Mouse (Mus musculus) gastrocnemius, postnatal 14 days (tissue): ENCODE measurements around the gene Plxnb3. TPM values are rescaled to one million over a fixed set of nuclear protein-coding genes. Genes with fewer than 3 reads are reported as not detected.

Experiments used
- DNase-seq: peaks from one replicate; pipeline ENCODE4 v3.0.0; 2021; ENCODE audit warnings: mixed read lengths
- intact Hi-C: fragments of 180-260 bp; cut with DNase I; formaldehyde crosslinking; loops from one replicate; pipeline ENCODE4 v1.15.1; 2025; ENCODE audit warnings: low total_unique reads
- total RNA-seq, 2 experiments: library from RNA; stranded (reverse); gene quantifications; 2 replicates each; pipeline ENCODE4 v1.2.3; 2021

Plxnb3 gene
- total RNA-seq, 2 experiments from 2014 or later, result 1.2 to 1.8 TPM

DNA sequence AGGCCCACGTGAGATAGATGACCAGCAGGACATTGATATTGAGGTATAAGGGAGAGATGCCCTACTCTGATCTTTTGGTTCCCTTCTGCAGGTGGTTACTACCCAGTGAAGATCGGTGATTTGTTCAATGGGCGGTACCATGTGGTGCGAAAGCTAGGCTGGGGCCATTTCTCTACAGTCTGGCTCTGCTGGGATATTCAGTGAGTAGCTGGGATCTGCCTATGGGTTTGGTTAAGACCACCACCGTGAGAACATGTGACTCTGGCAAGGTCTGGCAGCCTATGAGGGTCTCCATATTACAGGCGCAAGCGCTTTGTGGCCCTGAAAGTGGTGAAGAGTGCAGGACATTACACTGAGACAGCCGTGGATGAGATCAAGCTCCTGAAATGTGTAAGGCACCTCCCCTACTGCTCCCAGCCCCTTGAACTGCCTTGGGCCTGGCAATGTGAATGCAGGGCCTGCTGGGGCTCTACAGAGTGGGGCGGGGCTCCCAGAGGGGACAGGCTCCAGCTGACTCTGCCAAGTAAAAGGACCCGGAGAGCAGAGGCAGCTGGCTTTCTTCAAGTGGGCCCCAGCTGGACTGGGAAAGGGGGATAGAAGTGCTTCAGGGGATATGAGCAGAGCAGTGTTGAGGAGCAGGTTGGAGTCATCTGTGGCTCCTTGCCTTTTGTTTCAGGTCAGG, 18.1 kb downstream of the Plxnb3 start:
- peak; percentile 39 for DNase-seq
- intact Hi-C loops, result no loop called here

- intact Hi-C loops, result no loop called here
- DNase-seq, result no peak
Measured at GRCm38 (mm10) chrX:73782227-73782626, 25.3 kb downstream of the Plxnb3 start.

DNA sequence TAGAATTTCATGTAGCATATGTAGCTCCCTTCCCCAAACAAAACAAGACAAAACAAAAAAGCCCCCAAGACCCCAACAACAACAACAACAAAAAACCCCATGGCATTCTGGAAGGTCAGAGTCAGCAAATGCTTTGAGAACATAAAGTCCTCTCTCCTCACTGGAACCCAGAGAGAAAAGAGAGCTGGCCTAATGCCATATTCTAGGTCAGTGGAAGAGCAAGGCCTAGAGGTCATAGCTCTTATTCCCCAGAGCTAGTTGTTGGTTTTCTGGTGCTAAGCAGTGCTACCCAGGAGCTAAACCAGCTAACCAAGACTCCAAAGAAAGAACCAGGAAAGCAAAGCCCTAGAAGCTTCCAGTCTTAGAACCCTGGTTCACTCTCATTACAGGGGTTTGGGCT, 28.8 kb downstream of the Plxnb3 start:
- DNase-seq, result no peak
- intact Hi-C loops, result no loop called here

DNA sequence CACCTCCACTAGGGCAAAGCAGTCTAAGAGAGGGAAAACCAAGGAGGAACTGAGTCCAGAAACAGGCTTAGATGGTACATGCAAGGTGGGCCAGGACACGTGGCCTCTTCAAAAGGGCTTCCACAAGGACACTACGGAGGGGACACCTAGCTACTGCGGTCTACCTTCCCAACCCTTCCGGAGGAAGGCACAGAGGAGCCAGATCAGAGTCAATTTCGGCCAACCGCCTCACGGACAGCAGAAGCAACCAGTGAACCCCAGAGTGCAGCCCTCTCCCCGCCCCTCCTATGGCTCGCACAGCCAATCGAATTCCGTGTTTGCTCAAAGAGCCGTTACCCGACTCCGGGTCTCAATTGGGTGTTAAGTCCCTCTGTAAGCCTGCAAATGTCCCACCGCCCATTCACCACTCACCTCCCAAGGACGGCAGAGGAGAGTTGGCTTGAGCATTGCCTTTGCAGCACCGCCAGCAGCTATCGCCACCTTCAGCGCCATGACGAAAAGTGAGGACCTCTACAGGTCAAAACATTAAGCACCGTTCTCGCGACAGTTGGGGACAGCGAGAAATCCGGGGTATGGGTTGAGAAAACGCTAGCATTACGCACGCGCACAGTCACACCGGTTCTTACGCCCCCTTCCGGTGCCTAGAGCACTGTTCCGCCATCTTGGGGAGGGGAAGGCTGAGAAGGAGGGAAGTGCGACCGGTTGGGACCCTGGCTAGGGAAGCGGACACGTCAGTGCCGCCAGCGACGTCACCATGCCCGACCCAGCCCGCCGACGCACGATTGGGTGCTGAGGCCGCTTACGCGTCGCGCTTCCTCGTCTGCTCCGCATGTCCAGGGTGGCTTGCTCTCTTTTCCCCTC, 29.7 kb downstream of the Plxnb3 start, which contains the start of the genes Idh3g and Ssr4:
TSS of gene Idh3g (minus strand) at position 534 of the 861 bp plus-strand sequence.
TSS of gene Ssr4 (plus strand) at position 665 of the 861 bp plus-strand sequence.
- peak; percentile 89 for DNase-seq
- intact Hi-C loops, result no loop called here

DNA sequence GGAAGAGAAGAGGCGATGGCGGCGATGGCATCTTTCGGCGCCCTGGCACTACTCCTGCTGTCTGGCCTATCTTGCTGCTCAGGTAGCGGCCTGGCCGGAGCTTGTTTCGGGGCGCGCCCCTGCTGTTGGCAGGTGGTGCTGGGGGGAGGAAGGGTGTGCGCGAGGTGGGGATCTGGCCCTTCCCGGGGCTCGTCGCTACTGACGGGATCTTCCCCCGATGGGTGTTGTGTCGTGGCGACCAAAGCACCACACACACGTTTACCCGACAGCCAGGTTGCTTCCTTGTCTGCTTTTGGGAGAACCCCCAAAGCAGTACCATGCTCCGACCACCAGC, 30.3 kb downstream of the Plxnb3 start:
- DNase-seq, result no peak
- intact Hi-C loops, result no loop called here

GRCm38 (mm10) chrX:73788501-73788900, 31.6 kb downstream of the Plxnb3 start:
- no peak for DNase-seq
- intact Hi-C loops, result no loop called here

DNA sequence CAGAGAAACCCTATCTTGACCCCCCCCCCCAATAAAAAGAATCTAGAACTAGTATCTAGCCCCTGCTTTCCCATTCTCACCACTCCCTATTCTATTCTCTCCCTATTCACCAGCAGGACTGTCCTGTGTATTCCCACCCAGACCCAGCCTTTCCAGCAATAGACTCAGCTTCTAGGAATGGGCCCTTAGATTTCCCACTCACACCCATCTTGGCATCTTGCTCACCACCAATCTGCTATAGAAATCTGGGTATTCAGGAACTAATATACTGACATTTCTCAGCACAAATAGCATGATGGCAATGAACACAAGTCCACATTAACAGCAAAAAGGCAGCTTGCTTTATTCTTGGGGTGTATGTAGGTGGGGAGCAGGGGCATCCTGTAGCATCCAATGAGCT, 36.1 kb downstream of the Plxnb3 start:
- DNase-seq, result no peak
- intact Hi-C loops, result no loop called here

DNA sequence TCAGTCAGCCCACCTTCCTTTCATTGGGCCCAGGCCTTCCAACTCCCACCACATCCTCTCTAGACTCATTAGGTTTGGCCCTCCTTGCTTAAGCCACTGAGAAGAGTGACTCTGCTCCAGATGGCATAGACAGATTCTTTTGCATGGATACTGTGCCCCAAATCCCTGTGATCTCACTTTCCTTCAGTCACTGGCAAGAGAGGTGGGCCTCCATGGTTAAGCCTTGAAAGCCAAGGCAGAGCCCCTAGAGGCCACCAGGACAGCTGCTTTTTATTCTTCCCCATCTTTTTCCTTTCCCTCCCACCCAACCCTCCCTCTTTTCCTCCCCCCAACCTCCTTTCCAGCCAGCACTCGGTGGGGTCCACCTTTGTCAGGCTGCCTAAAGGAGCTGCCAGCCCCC, 36.6 kb downstream of the Plxnb3 start:
- DNase-seq, result no peak
- intact Hi-C loops, result no loop called here

DNA sequence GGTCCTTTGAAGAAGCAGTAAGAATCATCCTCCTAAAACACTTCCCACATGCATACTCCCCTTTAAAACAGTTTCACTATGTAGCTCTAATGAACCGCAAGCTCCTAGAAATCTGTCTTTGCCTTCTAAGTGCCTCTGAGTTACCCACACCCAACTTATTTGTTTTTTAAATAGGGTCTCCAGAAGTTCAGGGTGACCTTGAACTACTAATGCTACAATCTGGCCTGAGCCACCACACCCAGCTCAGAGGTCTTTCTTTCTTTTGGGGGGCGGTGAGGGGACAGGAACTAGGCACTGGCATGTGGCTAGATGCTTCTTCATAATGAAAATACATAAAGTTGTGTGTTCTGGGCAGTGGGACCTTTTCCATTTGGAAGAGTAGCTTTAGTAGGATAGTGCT, 40.6 kb downstream of the Plxnb3 start:
- DNase-seq, result no peak
- intact Hi-C loops, result loop anchor here (5.0 kb wide), 2 partner anchors 100 to 150 kb away; partner anchors contain the start of gene L1cam

GRCm38 (mm10) chrX:73798502-73798901, 41.6 kb downstream of the Plxnb3 start:
- intact Hi-C loops, result loop anchor here (5.0 kb wide), 2 partner anchors 99 to 149 kb away; partner anchors contain the start of gene L1cam
- peak; percentile 78 for DNase-seq

- intact Hi-C loops, result no loop called here
- DNase-seq, result no peak
Measured at GRCm38 (mm10) chrX:73805814-73806213, 48.9 kb downstream of the Plxnb3 start.

GRCm38 (mm10) chrX:73815072-73815471, 58.2 kb downstream of the Plxnb3 start:
- no peak for DNase-seq
- intact Hi-C loops, result no loop called here

- intact Hi-C loops, result no loop called here
- DNase-seq, result no peak
Measured at GRCm38 (mm10) chrX:73816596-73817314, 59.9 kb downstream of the Plxnb3 start.

Other genes starting within 250 kb of the Plxnb3 start
- not detected for gene Dusp9, start 117.7 kb upstream of the Plxnb3 start, total RNA-seq
- gene Pnck, start 97.0 kb upstream of the Plxnb3 start, total RNA-seq, result 10 to 100 TPM; 15.4 to 16.3 TPM
- gene Slc6a8, start 83.9 kb upstream of the Plxnb3 start, total RNA-seq, result 10 to 100 TPM; 55.5 to 58.5 TPM
- gene Bcap31, start 40.9 kb upstream of the Plxnb3 start, total RNA-seq, result 10 to 100 TPM; 60.5 to 68.8 TPM
- gene Abcd1, start 40.5 kb upstream of the Plxnb3 start, total RNA-seq, result 10 to 100 TPM; 22.2 to 22.9 TPM
- gene Srpk3, start 17.3 kb downstream of the Plxnb3 start, total RNA-seq, result 10 to 100 TPM; 66.3 to 93.3 TPM
- 100 to 1,000 TPM; 305 to 363 TPM for gene Idh3g, start 29.8 kb downstream of the Plxnb3 start, total RNA-seq
- gene Ssr4, start 29.9 kb downstream of the Plxnb3 start, total RNA-seq, result 10 to 100 TPM; 83.7 to 89.5 TPM
- 1 to 10 TPM; 1.7 to 2.2 TPM for gene Pdzd4, start 67.9 kb downstream of the Plxnb3 start, total RNA-seq
- gene Avpr2, start 135.0 kb downstream of the Plxnb3 start, total RNA-seq, result not detected
- gene L1cam, start 139.0 kb downstream of the Plxnb3 start, total RNA-seq, result 1 to 10 TPM; 1.4 to 1.5 TPM
- gene Arhgap4, start 164.8 kb downstream of the Plxnb3 start, total RNA-seq, result under 1 TPM; 0.55 to 0.66 TPM
- gene Naa10, start 164.9 kb downstream of the Plxnb3 start, total RNA-seq, result 10 to 100 TPM; 58.8 to 66.1 TPM
- gene Renbp, start 173.8 kb downstream of the Plxnb3 start, total RNA-seq, result 1 to 10 TPM; 3.8 to 4.2 TPM
- gene Hcfc1, start 209.3 kb downstream of the Plxnb3 start, total RNA-seq, result 10 to 100 TPM; 39.9 to 43.9 TPM